Mouse (Mus musculus) lung, postnatal 0 days (tissue): ENCODE measurements around the gene Lyrm4.

Source experiments
- CTCF ChIP-seq: IDR thresholded peaks from 2 replicates; pipeline ENCODE4 v1.5.1; 2016; ENCODE audit warnings: antibody characterized with exemption, mild to moderate bottlenecking
- EP300 ChIP-seq: IDR thresholded peaks from 2 replicates; pipeline ENCODE4 v1.6.1; 2016; ENCODE audit warnings: antibody characterized with exemption, mild to moderate bottlenecking, control low read depth

DNA sequence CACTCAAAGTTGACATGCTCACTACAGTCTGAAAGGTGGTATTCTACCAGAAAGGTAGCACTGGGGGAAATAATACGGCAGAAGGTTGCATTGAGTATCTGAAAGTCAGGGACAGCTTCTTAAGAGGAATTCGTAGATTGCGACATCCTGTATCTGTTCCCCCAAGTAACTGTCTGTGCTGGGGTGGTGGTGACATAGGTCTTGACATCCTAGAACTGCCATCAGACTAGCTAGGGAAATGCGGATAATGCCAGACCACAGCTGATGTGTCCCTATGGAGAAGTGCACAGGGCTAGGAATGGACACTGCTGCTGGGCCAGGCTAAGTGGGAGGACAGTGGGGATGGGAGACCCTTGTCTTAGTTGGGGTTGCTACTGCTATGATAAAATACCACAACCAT lies 8.8 kb downstream of the Lyrm4 start:
- TF ChIP-seq CTCF (no peak), EP300 (no peak)
